Mouse (Mus musculus): ENCODE results near the gene Crybg1. TPM values are rescaled to one million over a fixed set of nuclear protein-coding genes. Genes with fewer than 3 reads are reported as not detected.

The Crybg1 gene
- under 1 TPM; 0.50 to 0.86 TPM for total RNA-seq (2021)

- peak in 1 of 2 experiments; percentile 12 for DNase-seq
These were observed at the start of gene Crybg1 for GRCm38 (mm10) chr10:44148337-44149317. Crybg1 (minus strand) TSS chr10:44148853.

- no peak for DNase-seq
These were observed 28.7 kb upstream of the Crybg1 start for GRCm38 (mm10) chr10:44177365-44177764.

- DNase-seq, result no peak
These were observed 27.9 kb upstream of the Crybg1 start for GRCm38 (mm10) chr10:44176548-44176947.

- no peak for DNase-seq
These were observed 27.5 kb upstream of the Crybg1 start for GRCm38 (mm10) chr10:44176120-44176519.

- no peak for DNase-seq
These were observed 21.5 kb upstream of the Crybg1 start for GRCm38 (mm10) chr10:44170145-44170544.

DNA sequence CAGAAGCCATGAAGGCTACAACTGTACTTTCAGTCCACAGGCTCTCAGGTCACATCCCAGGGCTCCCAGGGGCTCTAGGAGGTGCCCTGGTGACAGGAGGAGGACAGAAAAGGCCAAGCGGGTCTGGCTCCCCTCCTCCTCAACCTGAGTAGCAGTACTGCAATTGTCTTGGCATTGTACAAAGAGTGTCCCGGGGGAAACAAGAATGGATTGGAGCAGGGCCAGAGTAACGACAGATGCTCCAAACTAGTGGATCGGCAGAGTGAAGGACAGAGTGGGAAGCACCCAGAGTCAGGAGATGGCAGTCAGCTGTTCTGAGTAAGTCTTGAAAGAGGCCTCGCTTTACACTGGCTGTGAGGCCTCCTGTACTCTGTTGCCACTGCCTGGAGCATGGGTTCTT, 18.4 kb upstream of the Crybg1 start:
- DNase-seq, result no peak

- DNase-seq, result no peak
These were observed 15.8 kb upstream of the Crybg1 start for GRCm38 (mm10) chr10:44164258-44164975.

- no peak for DNase-seq
These were observed 14.4 kb upstream of the Crybg1 start for GRCm38 (mm10) chr10:44163028-44163427.

DNA sequence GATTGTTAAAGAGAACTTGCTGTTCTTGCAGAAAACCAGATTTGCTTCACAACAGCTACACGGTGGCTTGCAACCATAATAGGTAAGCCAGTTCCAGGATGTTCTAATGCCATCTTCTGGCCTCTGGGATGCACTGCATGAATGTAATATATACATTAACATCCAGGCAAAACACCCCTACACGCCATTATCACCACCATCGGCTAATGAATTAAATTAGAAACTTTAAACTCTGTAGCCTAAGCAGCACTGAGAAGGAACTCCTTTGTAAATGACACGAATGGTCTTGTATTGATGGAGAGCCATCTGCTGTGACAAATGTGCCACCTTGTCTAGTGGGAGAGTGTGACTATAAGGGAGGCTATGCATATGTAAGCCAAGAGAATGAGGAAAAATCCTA, 11.5 kb upstream of the Crybg1 start:
- peak in 1 of 2 experiments; percentile 33 for DNase-seq

DNA sequence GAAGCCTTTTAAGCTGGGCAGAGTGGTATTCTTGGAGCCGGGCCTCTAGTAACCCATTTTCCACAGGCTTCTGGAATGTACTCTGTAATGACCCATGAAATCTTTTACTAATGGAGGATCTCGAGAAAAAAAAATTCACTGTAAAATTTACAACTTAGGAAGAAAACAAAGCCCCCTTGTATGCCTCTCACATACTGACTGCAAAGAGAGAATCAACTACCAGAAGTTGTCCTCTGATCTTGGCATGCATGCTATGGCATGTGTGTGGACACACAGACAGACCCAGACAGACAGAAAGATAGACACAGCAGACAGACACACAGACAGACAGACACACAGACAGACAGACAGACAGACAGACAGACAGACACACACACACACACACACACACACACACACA, 8.8 kb upstream of the Crybg1 start:
- DNase-seq, result no peak

GRCm38 (mm10) chr10:44150501-44150900, 1.8 kb upstream of the Crybg1 start:
- DNase-seq, result no peak

DNA sequence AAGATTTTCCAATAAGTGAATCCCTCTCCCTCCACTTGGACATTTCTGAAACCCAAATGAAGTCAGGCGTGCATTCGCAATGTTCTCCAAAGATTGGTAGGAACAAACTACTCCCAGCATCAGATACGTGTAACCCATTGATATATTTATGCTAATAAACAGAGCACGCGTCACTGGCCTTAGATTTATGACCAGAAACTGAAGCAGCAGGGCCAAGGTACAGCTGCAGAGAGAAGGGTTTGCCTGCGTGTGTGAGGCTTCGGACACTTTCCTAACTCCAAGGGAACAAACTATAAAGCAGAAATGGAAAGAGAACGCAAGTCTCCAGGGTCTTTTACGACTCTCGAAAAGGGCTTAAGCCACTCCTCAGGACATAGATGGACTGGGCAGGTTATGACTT, 5.3 kb downstream of the Crybg1 start:
- no peak for DNase-seq

GRCm38 (mm10) chr10:44138137-44138855, 10.4 kb downstream of the Crybg1 start:
- DNase-seq, result no peak

GRCm38 (mm10) chr10:44126047-44126446, 22.6 kb downstream of the Crybg1 start:
- DNase-seq, result no peak

DNA sequence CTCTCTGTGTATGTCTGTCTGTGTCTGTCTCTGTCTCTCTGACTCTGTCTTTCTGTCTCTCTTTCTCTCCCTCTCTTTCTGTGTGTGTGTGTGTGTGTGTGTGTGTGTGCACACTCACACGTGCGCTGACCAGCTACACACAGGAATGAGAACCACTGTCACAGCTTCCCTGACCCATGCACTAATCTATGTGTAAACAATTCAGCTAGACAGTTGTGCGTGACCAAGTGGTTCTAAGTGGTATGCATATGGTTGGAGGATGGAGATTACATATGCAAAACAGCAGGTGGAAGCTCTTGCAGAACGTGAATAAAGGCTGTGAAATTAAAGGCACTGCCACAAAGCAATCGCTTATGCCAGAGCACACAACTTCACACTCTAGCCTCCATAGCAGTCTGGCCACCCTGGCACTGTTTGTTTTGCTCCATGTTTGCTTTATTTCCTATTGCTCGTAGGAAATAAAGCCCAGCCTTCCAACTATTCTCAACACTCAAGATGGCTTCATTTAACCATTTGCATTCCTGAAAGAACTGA, 24.2 kb downstream of the Crybg1 start:
- no peak for DNase-seq

GRCm38 (mm10) chr10:44118616-44119015, 30.0 kb downstream of the Crybg1 start:
- no peak for DNase-seq

DNA sequence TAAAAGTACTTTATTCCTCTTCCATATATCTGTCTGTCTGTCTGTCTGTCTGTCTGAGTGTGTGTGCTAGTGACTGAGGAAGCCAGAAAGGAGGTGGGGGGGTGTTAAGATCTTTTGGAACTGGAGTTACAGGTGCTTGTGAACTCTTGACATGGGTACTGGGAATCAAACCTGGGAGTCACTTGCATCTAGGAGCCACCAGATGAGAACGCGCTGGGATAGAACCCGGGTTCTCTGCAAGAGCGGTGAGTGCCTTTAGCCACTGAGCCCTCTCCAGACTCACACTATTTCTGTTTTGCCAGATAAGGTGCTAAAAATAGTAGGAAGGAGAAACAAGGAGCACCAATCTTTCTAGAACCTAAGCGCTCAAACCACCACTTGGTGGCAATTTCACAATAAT, 31.9 kb downstream of the Crybg1 start:
- DNase-seq, result no peak

GRCm38 (mm10) chr10:44114611-44115010, 34.0 kb downstream of the Crybg1 start:
- no peak for DNase-seq

GRCm38 (mm10) chr10:44112005-44112675, 36.5 kb downstream of the Crybg1 start:
- DNase-seq, result no peak

GRCm38 (mm10) chr10:44111168-44111567, 37.5 kb downstream of the Crybg1 start:
- no peak for DNase-seq

DNA sequence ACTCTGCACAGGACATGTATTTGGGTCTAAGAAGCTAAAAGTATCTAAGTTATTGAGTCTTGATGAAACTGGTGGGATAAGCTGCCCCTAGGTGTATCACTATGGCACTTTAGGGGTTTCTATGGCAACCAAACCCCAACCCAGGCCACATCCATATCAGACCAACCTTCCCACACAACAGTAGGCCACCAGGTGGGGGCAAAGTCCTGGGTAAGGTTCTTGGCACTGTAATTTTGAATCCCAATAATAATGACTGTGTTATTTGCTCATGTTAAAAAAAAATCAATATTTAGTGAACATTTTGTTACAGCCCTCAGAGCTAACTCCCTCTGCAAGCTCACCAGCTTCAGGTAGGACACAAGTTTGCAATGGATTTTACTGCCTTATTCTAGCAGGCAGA, 38.2 kb downstream of the Crybg1 start:
- DNase-seq, result no peak

GRCm38 (mm10) chr10:44094794-44095193, 53.9 kb downstream of the Crybg1 start:
- DNase-seq, result no peak
